Mouse (Mus musculus) spleen, adult 2 months (tissue): Measurements from ENCODE around the gene Hes3.

ENCODE experiments used
- CTCF ChIP-seq: fragments of 200-500 bp; IDR thresholded peaks from 2 replicates; pipeline ENCODE4 v1.5.1; 2011; ENCODE audit warnings: mild to moderate bottlenecking, inconsistent platforms; ENCODE audit not compliant: insufficient read depth, insufficient read length, insufficient replicate concordance; ENCODE audit errors: extremely low read depth
- POLR2A ChIP-seq: fragments of 200-500 bp; IDR thresholded peaks from 2 replicates; pipeline ENCODE4 v1.6.1; 2011; ENCODE audit warnings: low read depth, low read length, inconsistent platforms

GRCm38 (mm10) chr4:152250615-152251014, 40.8 kb downstream of the Hes3 start:
- TF ChIP-seq CTCF (no peak), POLR2A (no peak)
